Mouse (Mus musculus): ENCODE measurements around the gene Zfp94.

DNA sequence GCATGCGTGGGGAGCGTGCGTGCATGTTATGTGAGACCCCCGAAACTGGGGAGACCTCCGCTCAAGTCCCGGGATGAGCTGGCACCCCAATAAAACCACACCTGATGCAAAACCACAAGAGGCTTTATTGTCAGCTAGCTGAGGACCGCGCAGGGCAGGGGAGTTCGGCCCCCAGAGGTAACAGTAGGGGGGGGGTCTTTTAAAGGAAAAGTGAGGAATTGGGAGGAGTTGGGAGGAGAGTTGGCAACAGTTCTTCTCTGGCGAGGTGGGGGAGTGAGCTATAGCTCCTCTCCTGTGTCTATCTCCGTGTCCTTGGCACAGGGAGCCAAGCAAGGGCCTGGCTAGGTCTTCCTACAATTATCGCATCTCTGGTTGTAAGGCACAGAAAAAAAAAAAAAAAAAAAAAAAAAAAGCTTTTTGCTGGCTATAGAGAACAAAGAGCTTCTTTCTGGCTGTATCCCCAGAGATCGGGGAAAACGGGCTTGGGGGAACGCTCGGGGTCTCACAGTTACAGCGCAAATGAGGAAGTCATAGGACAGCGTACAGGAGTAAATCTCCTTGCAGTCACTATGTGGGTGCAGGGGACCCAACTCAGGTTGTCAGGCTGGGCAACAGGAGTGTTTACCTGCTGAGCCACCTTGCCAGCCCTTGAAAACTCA is 16.5 kb downstream of the Zfp94 start:
- no peak for TF ChIP-seq POLR2A (IDR thresholded peaks at IDR 0.05; ENCODE audit: control insufficient read depth, extremely low read depth, insufficient read depth, low read length, poor library complexity)
- no peak for TF ChIP-seq CTCF (IDR thresholded peaks at IDR 0.05; ENCODE audit: borderline replicate concordance, control insufficient read depth, extremely low read depth, insufficient read depth, low read length, poor library complexity)

Data from thymus, adult 2 months (tissue).